Comparison of ENCODE assay signal across 13 mouse cellular contexts in the genomic region with DNA sequence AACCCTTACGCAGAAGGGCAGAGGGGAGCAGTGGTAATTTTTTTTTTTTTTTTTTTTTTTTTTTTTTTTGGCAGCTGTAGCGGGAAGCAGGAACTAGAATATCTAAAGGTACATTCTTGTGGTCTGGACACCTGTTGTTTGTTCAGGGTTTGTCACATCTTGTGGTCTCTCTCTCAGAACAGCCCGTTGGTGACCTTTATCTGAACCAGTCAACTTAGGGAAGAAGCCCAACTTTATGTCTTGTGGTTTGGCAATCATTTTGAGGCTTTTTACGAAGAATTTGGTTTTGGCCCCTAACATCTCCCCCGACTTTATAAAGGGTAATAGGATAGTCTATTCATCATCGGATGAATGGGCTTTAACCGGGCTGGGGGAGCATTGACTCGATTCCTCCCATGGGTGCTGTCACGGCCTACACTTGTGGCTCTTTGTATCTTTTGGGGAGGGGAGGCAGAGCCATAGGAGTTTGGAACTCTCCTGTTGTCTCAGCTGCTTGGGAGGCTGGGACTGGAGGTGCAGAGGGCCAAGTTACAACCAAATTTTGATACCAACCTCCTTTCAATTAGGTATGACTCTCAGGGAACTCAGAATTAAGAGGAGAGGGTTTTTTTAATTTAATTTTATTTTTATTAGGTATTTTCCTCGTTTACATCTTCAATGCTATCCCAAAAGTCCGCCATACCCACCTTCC.
A peak's percentile ranks its signal among the peaks of the same experiment; 100 is the strongest.
DNase-seq lines count a peak whose midpoint lies in the region; ATAC-seq and TF ChIP-seq lines count a peak whose summit lies in the region.
"Had no signal": no experiment of that assay in that cellular context is flagged by ENCODE, and none has a peak within 500 bp of the region (broad histone marks: within the 10 kb centered on the region; RNA-seq: fewer than 3 reads in every experiment).

No protein-coding gene starts in this region.

- no peak overlapping the region for H3K4me3 ChIP-seq in MEL (ENCODE audit: control insufficient read depth in 1 of 2, insufficient read depth in 1 of 2, low read depth in 2 of 2, low read length in 2 of 2)

- H3K27ac ChIP-seq in MEL (ENCODE audit: control insufficient read depth, low read depth, low read length): no peak overlapping the region
- H3K27ac ChIP-seq: macrophage had no signal

- no peak overlapping the region for H3K9ac ChIP-seq in MEL (ENCODE audit: control insufficient read depth, low read depth, low read length, poor library complexity, severe bottlenecking)

- TF ChIP-seq RAD21 in MEL (IDR thresholded peaks at IDR 0.05; ENCODE audit: low read depth, low read length): no peak

- intact Hi-C loops in left cerebral cortex, postnatal 14 days (cut with DNase I): no loop called here

- DNase-seq in lung, postnatal 36 days: peak; percentile 0
- DNase-seq in lung, adult 18-20 months: no peak
- DNase-seq in MEL (ENCODE audit: low read depth, low spot score): peak; percentile 32
- peak; percentile 21 for DNase-seq in thymus, postnatal 25 days
- DNase-seq in left cerebral cortex, postnatal 14 days (ENCODE audit: low spot score in 2 of 2): no peak
- DNase-seq in cerebellum, postnatal 10 days: no peak
- DNase-seq: cerebellum, adult 11 months; gastrocnemius, postnatal 36 days had no signal

- peak in 1 of 2 experiments; percentile 72; a peak in 2 of 4 replicates for TF ChIP-seq EP300 in MEL (IDR thresholded peaks at IDR 0.05; ENCODE audit: low read depth in 1 of 2, low read length in 2 of 2)

- no peak for TF ChIP-seq CTCF in MEL (IDR thresholded peaks at IDR 0.05 in 2 of 3, conservative IDR thresholded peaks at IDR 0.05 in 1 of 3; ENCODE audit: control insufficient read depth in 1 of 3, insufficient read depth in 1 of 3, low read depth in 2 of 3, low read length in 3 of 3, poor library complexity in 1 of 3, severe bottlenecking in 1 of 3)

- H3K27me3 ChIP-seq in MEL (ENCODE audit: control insufficient read depth in 1 of 2, insufficient read depth in 2 of 2, low read length in 2 of 2): no peaks in the 10 kb centered on the region

- no peaks in the 10 kb centered on the region for H3K79me2 ChIP-seq in MEL (ENCODE audit: control insufficient read depth, insufficient read depth, low read length, poor library complexity)

- ATAC-seq in inflammation-experienced regulatory T-cells, adult 6 months: peak; percentile 93
- ATAC-seq in megakaryocyte-erythroid progenitor cell, adult 5-6 weeks (replicated peaks; ENCODE audit: low FRiP score, low TSS enrichment, poor library complexity, severe bottlenecking): no peak
- ATAC-seq: forebrain, embryonic 14.5 days; hindbrain, embryonic 16.5 days had no signal

- H3K36me3 ChIP-seq in MEL (ENCODE audit: control insufficient read depth in 1 of 2, insufficient read depth in 2 of 2, low read length in 2 of 2): no peaks in the 10 kb centered on the region

- peaks cover 0 to 3% of the 10 kb centered on the region in 2 experiments; a peak in 1 of 4 replicates for H3K4me1 ChIP-seq in MEL (ENCODE audit: control insufficient read depth in 1 of 2, insufficient read depth in 2 of 2, low read length in 2 of 2)

- no peaks in the 10 kb centered on the region for H3K9me3 ChIP-seq in MEL (replicated peaks; ENCODE audit: insufficient read depth, low read length)

- no peak for TF ChIP-seq POLR2A in MEL (IDR thresholded peaks at IDR 0.05; ENCODE audit: control insufficient read depth in 1 of 2, insufficient read depth in 1 of 2, low read depth in 1 of 2, low read length in 2 of 2, poor library complexity in 1 of 2)

TF ChIP-seq in MEL, 35 proteins besides CTCF, POLR2A, EP300 and RAD21:
- TF ChIP-seq KAT2A (conservative IDR thresholded peaks at IDR 0.05; ENCODE audit: low read depth, low read length) (no peak), BHLHE40 (IDR thresholded peaks at IDR 0.05; ENCODE audit: borderline replicate concordance, low read depth, low read length) (no peak), ZNF384 (IDR thresholded peaks at IDR 0.05; ENCODE audit: low read depth, low read length) (peak; percentile 90), ZMIZ1 (IDR thresholded peaks at IDR 0.05; ENCODE audit: low read depth, low read length) (no peak), ZKSCAN1 (IDR thresholded peaks at IDR 0.05; ENCODE audit: low read depth, low read length) (no peak), TAL1 (IDR thresholded peaks at IDR 0.05; ENCODE audit: low read length) (no peak), MYB (IDR thresholded peaks at IDR 0.05; ENCODE audit: low read depth, low read length) (no peak), USF2 (IDR thresholded peaks at IDR 0.05; ENCODE audit: borderline replicate concordance in 1 of 2, insufficient read depth in 1 of 2, low read depth in 1 of 2, low read length in 2 of 2) (no peak), ETS1 (IDR thresholded peaks at IDR 0.05; ENCODE audit: low read depth, low read length) (peak; percentile 62), RCOR1 (IDR thresholded peaks at IDR 0.05; ENCODE audit: low read depth, low read length) (0 out of 2 replicates have a peak, but pooled peaks have one; percentile 33), TBP (IDR thresholded peaks at IDR 0.05; ENCODE audit: low read depth, low read length) (no peak), ZC3H11A (IDR thresholded peaks at IDR 0.05; ENCODE audit: low read depth, low read length) (no peak), UBTF (IDR thresholded peaks at IDR 0.05; ENCODE audit: borderline replicate concordance, insufficient read depth, low read depth, low read length) (no peak), MAFK (IDR thresholded peaks at IDR 0.05; ENCODE audit: borderline replicate concordance, low read depth, low read length) (no peak), HCFC1 (IDR thresholded peaks at IDR 0.05; ENCODE audit: low read depth, low read length) (no peak), GATA1 (IDR thresholded peaks at IDR 0.05; ENCODE audit: low read depth, low read length) (no peak), JUND (IDR thresholded peaks at IDR 0.05; ENCODE audit: low read depth, low read length) (no peak), CHD1 (IDR thresholded peaks at IDR 0.05; ENCODE audit: low read depth, low read length) (no peak), NRF1 (IDR thresholded peaks at IDR 0.05; ENCODE audit: insufficient read depth, low read depth, low read length, poor library complexity, severe bottlenecking) (no peak), POLR2AphosphoS5 (IDR thresholded peaks at IDR 0.05; ENCODE audit: borderline replicate concordance, low read depth, low read length) (no peak), MAX (IDR thresholded peaks at IDR 0.05; ENCODE audit: low read length) (no peak), GABPA (IDR thresholded peaks at IDR 0.05; ENCODE audit: low read depth, low read length) (no peak), NELFE (IDR thresholded peaks at IDR 0.05; ENCODE audit: low read depth, low read length) (no peak), SIN3A (IDR thresholded peaks at IDR 0.05; ENCODE audit: low read length) (no peak), CHD2 (IDR thresholded peaks at IDR 0.05; ENCODE audit: low read length) (no peak), TCF12 (IDR thresholded peaks at IDR 0.05; ENCODE audit: low read depth, low read length) (peak; percentile 74), MAZ (IDR thresholded peaks at IDR 0.05; ENCODE audit: low read depth, low read length) (no peak), USF1 (IDR thresholded peaks at IDR 0.05; ENCODE audit: low read depth, low read length) (no peak), ELF1 (IDR thresholded peaks at IDR 0.05; ENCODE audit: low read depth, low read length) (no peak), MXI1 (IDR thresholded peaks at IDR 0.05; ENCODE audit: low read depth, low read length) (no peak), POLR2AphosphoS2 (IDR thresholded peaks at IDR 0.05; ENCODE audit: low read length) (no peak)

Comparison
In these comparisons a context has a peak if more than half of its experiments do, and no peak if none do; other contexts are left out.
1. DNase-seq: peak in lung, postnatal 36 days (single experiment), MEL (single experiment) and thymus, postnatal 25 days (single experiment); none in lung, adult 18-20 months (0 of 2), left cerebral cortex, postnatal 14 days (0 of 2) and cerebellum, postnatal 10 days (0 of 2).